Mouse (Mus musculus) CH12.LX (cell line): Measurements from ENCODE around the gene Card19. TPM values are rescaled to one million over a fixed set of nuclear protein-coding genes. Genes with fewer than 3 reads are reported as not detected.

ENCODE experiments used
- DNase-seq: peaks from one replicate; pipeline ENCODE4 v3.0.0-alpha.2; 2013; ENCODE audit errors: extremely low read depth
- H3K27ac ChIP-seq: 2 replicates; pipeline ENCODE4 v1.5.1; 2012; ENCODE audit warnings: low read depth, mild to moderate bottlenecking, control low read depth, moderate library complexity; ENCODE audit not compliant: insufficient read depth
- H3K27me3 ChIP-seq: replicated peaks from 2 replicates; pipeline ENCODE3; 2012; ENCODE audit warnings: inconsistent platforms
- H3K36me3 ChIP-seq, 2 experiments: replicated peaks in 1 of 2; 2 replicates each; pipeline versions ENCODE3 to v1.6.1; 2012; ENCODE audit warnings: inconsistent platforms in 1 of 2, low read length in 1 of 2, mild to moderate bottlenecking in 1 of 2, mixed read lengths in 1 of 2, moderate library complexity in 1 of 2; ENCODE audit not compliant: control insufficient read depth in 1 of 2, insufficient read depth in 1 of 2
- H3K4me1 ChIP-seq, 2 experiments: 2 replicates each; pipeline ENCODE4 v1.6.1; 2012; ENCODE audit warnings: inconsistent platforms in 1 of 2, moderate library complexity in 1 of 2; ENCODE audit not compliant: insufficient read depth in 2 of 2, control insufficient read depth in 1 of 2
- H3K4me2 ChIP-seq: 2 replicates; pipeline ENCODE4 v1.6.1; 2012; ENCODE audit warnings: low read depth, mild to moderate bottlenecking, control low read depth; ENCODE audit not compliant: poor library complexity, insufficient read depth, severe bottlenecking
- H3K4me3 ChIP-seq, 3 experiments: fragments of 150-350 bp in 1 of 3; sonication (generic) in 1 of 3; replicated peaks in 1 of 3; 2 replicates each; pipeline versions ENCODE3 to v1.5.1; 2011 to 2012; ENCODE audit warnings: low read depth in 2 of 3, low read length in 2 of 3, mild to moderate bottlenecking in 2 of 3, moderate library complexity in 2 of 3, control low read depth in 1 of 3, improper control_type of control experiment in 1 of 3, inconsistent platforms in 1 of 3, mixed read lengths in 1 of 3; ENCODE audit not compliant: poor library complexity in 1 of 3
- H3K79me2 ChIP-seq: replicated peaks from 2 replicates; pipeline ENCODE4 v1.6.1; 2012; ENCODE audit warnings: mild to moderate bottlenecking, moderate library complexity; ENCODE audit not compliant: control insufficient read depth, poor library complexity, insufficient read depth, severe bottlenecking; ENCODE audit errors: extremely low read depth
- H3K9ac ChIP-seq: 2 replicates; pipeline ENCODE4 v1.6.1; 2012; ENCODE audit warnings: low read depth, mild to moderate bottlenecking, control low read depth, moderate library complexity; ENCODE audit not compliant: insufficient read depth
- H3K9me3 ChIP-seq: replicated peaks from 2 replicates; pipeline ENCODE3; 2012; ENCODE audit warnings: low read length, inconsistent platforms, mixed read lengths
- BHLHE40 ChIP-seq: IDR thresholded peaks from 2 replicates; pipeline ENCODE4 v1.6.1; 2011; ENCODE audit warnings: mild to moderate bottlenecking, low read depth, low read length, improper control_type of control experiment
- CHD1 ChIP-seq: IDR thresholded peaks from 2 replicates; pipeline ENCODE4 v1.6.1; 2012; ENCODE audit warnings: low read depth, low read length, improper control_type of control experiment, inconsistent platforms
- CHD2 ChIP-seq: IDR thresholded peaks from 2 replicates; pipeline ENCODE4 v1.6.1; 2011; ENCODE audit warnings: low read length, improper control_type of control experiment
- E2F4 ChIP-seq: IDR thresholded peaks from 2 replicates; pipeline ENCODE4 v1.6.1; 2011; ENCODE audit warnings: low read depth, low read length, improper control_type of control experiment; ENCODE audit not compliant: insufficient replicate concordance
- ELF1 ChIP-seq: IDR thresholded peaks from 2 replicates; pipeline ENCODE4 v1.6.1; 2014; ENCODE audit warnings: low read depth, mild to moderate bottlenecking, inconsistent platforms, low read length, improper control_type of control experiment
- EP300 ChIP-seq: IDR thresholded peaks from 2 replicates; pipeline ENCODE4 v1.6.1; 2011; ENCODE audit warnings: low read length, improper control_type of control experiment
- GABPA ChIP-seq: IDR thresholded peaks from 2 replicates; pipeline ENCODE4 v1.6.1; 2012; ENCODE audit warnings: low read depth, low read length, improper control_type of control experiment, inconsistent platforms; ENCODE audit not compliant: insufficient replicate concordance
- IRF4 ChIP-seq: IDR thresholded peaks from 2 replicates; pipeline ENCODE4 v1.6.1; 2014; ENCODE audit warnings: low read depth, mild to moderate bottlenecking, inconsistent platforms, low read length, improper control_type of control experiment
- KAT2A ChIP-seq: IDR thresholded peaks from 2 replicates; pipeline ENCODE4 v1.6.1; 2012; ENCODE audit warnings: low read length, improper control_type of control experiment, inconsistent platforms; ENCODE audit not compliant: insufficient replicate concordance
- MAX ChIP-seq: IDR thresholded peaks from 2 replicates; pipeline ENCODE4 v1.6.1; 2011; ENCODE audit warnings: low read length, improper control_type of control experiment
- MAZ ChIP-seq: IDR thresholded peaks from 2 replicates; pipeline ENCODE4 v1.6.1; 2012; ENCODE audit warnings: low read depth, mild to moderate bottlenecking, inconsistent platforms, low read length, improper control_type of control experiment, moderate library complexity
- MEF2A ChIP-seq: IDR thresholded peaks from 2 replicates; pipeline ENCODE4 v1.6.1; 2014; ENCODE audit warnings: low read depth, mild to moderate bottlenecking, inconsistent platforms, low read length, improper control_type of control experiment, borderline replicate concordance
- MYC ChIP-seq: IDR thresholded peaks from 2 replicates; pipeline ENCODE4 v1.6.1; 2011; ENCODE audit warnings: low read depth, mild to moderate bottlenecking, improper control_type of control experiment, low read length
- NRF1 ChIP-seq: IDR thresholded peaks from 2 replicates; pipeline ENCODE4 v1.6.1; 2014; ENCODE audit warnings: low read depth, mild to moderate bottlenecking, inconsistent platforms, low read length, improper control_type of control experiment, moderate library complexity
- RAD21 ChIP-seq: IDR thresholded peaks from 2 replicates; pipeline ENCODE4 v1.6.1; 2011; ENCODE audit warnings: low read depth, mild to moderate bottlenecking, low read length, improper control_type of control experiment, moderate library complexity
- SIN3A ChIP-seq: IDR thresholded peaks from 2 replicates; pipeline ENCODE4 v1.6.1; 2012; ENCODE audit warnings: low read length, improper control_type of control experiment, inconsistent platforms
- TBP ChIP-seq: conservative IDR thresholded peaks from 2 replicates; pipeline ENCODE4 v1.6.1; 2011; ENCODE audit warnings: low read depth, low read length, improper control_type of control experiment
- UBTF ChIP-seq: IDR thresholded peaks from 2 replicates; pipeline ENCODE4 v1.6.1; 2012; ENCODE audit warnings: low read depth, mild to moderate bottlenecking, inconsistent platforms, low read length, improper control_type of control experiment, moderate library complexity
- USF1 ChIP-seq: IDR thresholded peaks from 2 replicates; pipeline ENCODE4 v1.6.1; 2014; ENCODE audit warnings: low read depth, mild to moderate bottlenecking, inconsistent platforms, low read length, improper control_type of control experiment
- ZKSCAN1 ChIP-seq: IDR thresholded peaks from 2 replicates; pipeline ENCODE4 v1.6.1; 2012; ENCODE audit warnings: low read depth, inconsistent platforms, low read length, improper control_type of control experiment, borderline replicate concordance
- ZNF384 ChIP-seq: IDR thresholded peaks from 2 replicates; pipeline ENCODE4 v1.6.1; 2012; ENCODE audit warnings: low read depth, low read length, improper control_type of control experiment, inconsistent platforms
- dilution Hi-C: fragments of 300-500 bp; cut with MboI; formaldehyde crosslinking; loops from 2 replicates; pipeline ENCODE4 v1.14.3; 2020; ENCODE audit warnings: low sequenced_read_pairs; ENCODE audit not compliant: extremely low pct_unique_long_range_greater_than_20kb, extremely low pct_ligation_motif_present
- in situ Hi-C: fragments of 300-500 bp; cut with MboI; formaldehyde crosslinking; loops from 3 replicates; pipeline ENCODE4 v1.14.3; 2019; ENCODE audit warnings: low sequenced_read_pairs, low pct_ligation_motif_present, low pct_unique_long_range_greater_than_20kb, mixed read lengths
- polyA plus RNA-seq: library from polyadenylated mRNA; unstranded; fragments of >175 nt; gene quantifications from 2 replicates; pipeline ENCODE4 v1.2.1, GENCODE M21; 2012; ENCODE audit warnings: low read depth; ENCODE audit not compliant: insufficient read length
- total RNA-seq, 2 experiments: library from RNA; depleted of rRNA; stranded (reverse); fragments of 300-350 nt in 1 of 2; fragments of >200 nt in 1 of 2; gene quantifications; 2 replicates each; pipeline ENCODE4 v1.2.3; 2012 to 2014

The Card19 gene
- total and polyA plus RNA-seq, 3 experiments: 3.9 to 9.3 (median 5.2) TPM

DNA sequence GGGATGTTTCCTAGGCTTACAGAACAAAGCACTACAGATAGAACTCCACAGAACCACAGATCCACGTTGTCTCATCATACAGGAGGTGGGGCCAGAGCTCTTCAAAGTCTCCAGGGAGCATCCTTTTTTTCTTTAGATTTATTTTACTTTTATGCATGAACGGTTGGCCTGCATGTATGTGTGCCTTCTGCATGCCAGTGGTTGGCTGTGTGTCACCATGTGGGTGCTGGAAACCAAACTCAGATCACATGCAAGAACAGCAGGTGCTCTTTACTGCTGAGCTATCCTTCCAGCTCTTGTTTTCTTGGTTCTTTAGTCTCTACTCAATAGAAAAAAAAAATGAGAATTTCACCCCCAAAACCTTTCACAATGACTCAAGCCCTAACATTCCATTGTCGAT is 33.1 kb upstream of the Card19 start:
- H3K36me3 ChIP-seq: no peaks in the 10 kb centered on the region
- peaks cover 15% of the 10 kb centered on the region for H3K9me3 ChIP-seq
- H3K4me3 ChIP-seq: no peak overlapping the region
- no peak overlapping the region for H3K9ac ChIP-seq
- H3K4me1 ChIP-seq: peaks cover 31 to 53% of the 10 kb centered on the region in 2 experiments
- H3K79me2 ChIP-seq: no peaks in the 10 kb centered on the region
- no peak overlapping the region for H3K4me2 ChIP-seq
- dilution Hi-C loops: no loop called here
- TF ChIP-seq GABPA (no peak), ZKSCAN1 (no peak), TBP (no peak), IRF4 (0 out of 2 replicates have a peak, but pooled peaks have one; percentile 26), RAD21 (no peak), KAT2A (no peak), NRF1 (no peak), EP300 (no peak), ZNF384 (peak; percentile 67; the same call in 1 of the 2 replicates), BHLHE40 (peak; percentile 59)
- no peak for DNase-seq
- H3K27ac ChIP-seq: no peak overlapping the region
- in situ Hi-C loops: no loop called here
- H3K27me3 ChIP-seq: no peaks in the 10 kb centered on the region

DNA sequence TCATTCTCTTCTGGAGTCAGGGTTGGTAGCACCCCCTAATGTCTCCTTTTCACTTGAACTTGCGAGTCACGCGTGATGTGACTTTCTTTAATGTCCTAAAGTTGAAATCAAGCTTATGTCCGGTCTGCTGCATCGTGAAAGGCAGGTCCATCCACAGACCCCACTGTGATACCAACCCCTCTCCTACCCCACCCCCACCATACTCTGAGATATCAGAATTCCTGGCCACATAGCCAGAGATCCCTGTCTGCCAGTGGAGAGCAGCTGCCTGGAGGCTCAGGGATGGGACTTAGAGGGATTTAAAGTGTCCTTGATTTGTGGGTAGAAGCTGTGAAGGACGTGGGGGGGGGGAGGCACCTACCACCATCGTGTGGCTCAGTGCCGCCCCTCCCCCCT is 32.6 kb upstream of the Card19 start, which contains the start of gene Susd3:
Gene Susd3, minus strand, starts transcription at position 240 of the 396 bp plus-strand sequence.
- DNase-seq: no peak
- in situ Hi-C loops: no loop called here
- peaks cover 31 to 57% of the 10 kb centered on the region in 2 experiments for H3K4me1 ChIP-seq

GRCm38 (mm10) chr13:49247740-49248466 is 32.1 kb upstream of the Card19 start:
- H3K9ac ChIP-seq: no peak overlapping the region
- H3K79me2 ChIP-seq: no peaks in the 10 kb centered on the region
- peak overlapping the region in 2 of 3 experiments; percentile 41 to 65 for H3K4me3 ChIP-seq
- no peak overlapping the region for H3K27ac ChIP-seq
- H3K27me3 ChIP-seq: no peaks in the 10 kb centered on the region
- H3K4me1 ChIP-seq: peaks cover 34 to 58% of the 10 kb centered on the region in 2 experiments
- no peak for TF ChIP-seq MAZ
- no peak for TF ChIP-seq E2F4
- TF ChIP-seq ELF1: no peak
- TF ChIP-seq CHD2: no peak
- TF ChIP-seq MEF2A: no peak
- TF ChIP-seq CHD1: no peak
- TF ChIP-seq USF1: no peak
- no peak for TF ChIP-seq NRF1
- TF ChIP-seq UBTF: no peak
- no peak for TF ChIP-seq MYC
- TF ChIP-seq MAX: no peak
- TF ChIP-seq RAD21: no peak
- TF ChIP-seq EP300: no peak
- in situ Hi-C loops: no loop called here
- no peaks in the 10 kb centered on the region for H3K36me3 ChIP-seq
- dilution Hi-C loops: no loop called here
- no peak for DNase-seq
- H3K9me3 ChIP-seq: peaks cover 15% of the 10 kb centered on the region
- peak overlapping the region; percentile 74 for H3K4me2 ChIP-seq

More for the DNA sequence above, 32.6 kb upstream of the Card19 start, which contains the start of gene Susd3:
- peak within 1 kb of the TSS; percentile 74 for H3K4me2 ChIP-seq
- dilution Hi-C loops: no loop called here
- H3K27me3 ChIP-seq: no peaks in the 10 kb centered on the region
- no peaks in the 10 kb centered on the region for H3K79me2 ChIP-seq
- no peak for TF ChIP-seq SIN3A
- peak; percentile 40; the same call in 1 of the 2 replicates for TF ChIP-seq CHD2
- peaks cover 15% of the 10 kb centered on the region for H3K9me3 ChIP-seq
- H3K9ac ChIP-seq: no peak within 1 kb of the TSS
- peak within 1 kb of the TSS in 2 of 3 experiments; percentile 41 to 65 for H3K4me3 ChIP-seq
- no peaks in the 10 kb centered on the region for H3K36me3 ChIP-seq
- H3K27ac ChIP-seq: no peak within 1 kb of the TSS
